Mouse (Mus musculus): ENCODE measurements around the gene Cab39.

GRCm38 (mm10) chr1:85779428-85780180 is 13.6 kb upstream of the Cab39 start:
- TF ChIP-seq CTCF (IDR thresholded peaks at IDR 0.05) (no peak), EP300 (IDR thresholded peaks at IDR 0.05; ENCODE audit: insufficient read depth, low read depth, low read length) (no peak), POLR2A (IDR thresholded peaks at IDR 0.05; ENCODE audit: insufficient read depth, low read depth, low read length) (no peak)

Measured in heart, adult 2 months (tissue).